Mouse (Mus musculus) NIH3T3 (cell line): ENCODE data around the gene Ddx18.

Source experiments
- DNase-seq: peaks from one replicate; pipeline ENCODE4 v3.0.0-alpha.2; 2012; ENCODE audit warnings: low read depth

The Ddx18 gene

DNA sequence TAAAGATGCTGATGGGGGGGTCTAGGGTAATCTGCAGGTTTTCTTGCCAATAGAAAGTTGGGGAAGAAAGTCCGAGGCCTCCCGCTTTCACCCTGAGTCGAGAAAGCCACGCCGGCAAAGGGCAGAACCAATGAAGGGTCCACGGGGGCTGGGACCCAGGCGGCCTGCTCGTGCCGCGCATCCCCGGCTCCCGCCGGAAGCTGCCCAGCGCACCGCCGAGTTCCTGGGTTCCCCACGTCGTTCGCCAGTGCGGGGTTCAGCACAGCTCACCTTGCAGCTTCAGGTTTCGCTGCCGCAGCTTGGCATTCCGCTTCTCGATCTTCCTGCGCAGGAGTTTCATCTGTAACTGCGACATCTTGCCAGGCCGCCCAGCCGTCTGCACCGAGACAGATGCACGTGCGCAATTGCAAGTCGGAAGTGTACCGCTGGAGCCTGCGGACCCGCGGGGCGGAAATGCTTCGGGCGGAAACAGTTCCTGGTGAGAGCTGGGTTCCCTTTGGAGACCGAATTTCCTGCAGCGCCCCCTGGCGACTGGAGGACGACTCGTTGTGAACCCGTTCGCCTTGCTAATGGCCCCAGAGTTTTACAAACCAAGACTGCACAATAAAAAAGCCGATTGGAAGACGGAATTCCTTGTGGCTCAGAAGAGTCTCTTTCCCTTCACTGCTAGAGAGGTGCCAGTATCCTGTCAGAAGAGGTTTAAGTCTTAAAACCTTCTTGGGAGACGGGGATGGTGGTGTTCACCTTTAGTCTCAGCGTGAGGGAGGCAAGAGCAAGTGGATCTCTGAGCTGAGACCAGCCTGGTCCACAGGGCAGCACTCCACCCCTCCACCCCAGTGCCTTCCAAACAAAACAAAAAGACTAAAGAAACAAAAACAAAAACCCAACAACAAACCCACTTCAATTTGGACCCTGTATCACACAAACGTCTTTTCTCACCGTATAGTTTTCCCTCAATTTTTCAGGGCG lies at the start of gene Ddx18:
TSS of gene Ddx18 (minus strand) at position 469 of the 969 bp plus-strand sequence.
- peak; percentile 99 for DNase-seq

DNA sequence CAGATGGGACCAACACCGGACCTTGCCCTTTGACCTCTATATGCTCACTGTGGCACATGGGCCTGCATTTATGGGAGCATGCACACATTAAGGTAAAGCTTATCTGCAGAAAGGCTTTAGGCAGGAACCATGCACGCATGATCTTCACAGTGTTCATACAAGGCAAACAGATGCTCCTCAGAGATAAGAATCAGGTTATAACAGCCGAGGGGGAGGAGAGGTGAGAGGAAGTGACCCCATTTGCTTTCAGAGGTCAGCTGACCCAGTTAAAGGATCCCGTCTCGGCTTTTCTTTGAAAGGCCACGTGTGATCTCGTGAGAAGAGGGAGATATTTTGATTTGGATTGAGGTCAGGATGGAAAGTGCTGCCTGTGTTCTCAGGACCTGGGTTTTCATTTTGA lies 40.2 kb upstream of the Ddx18 start:
- no peak for DNase-seq

GRCm38 (mm10) chr1:121605118-121605517 lies 37.3 kb upstream of the Ddx18 start:
- peak; percentile 24 for DNase-seq

DNA sequence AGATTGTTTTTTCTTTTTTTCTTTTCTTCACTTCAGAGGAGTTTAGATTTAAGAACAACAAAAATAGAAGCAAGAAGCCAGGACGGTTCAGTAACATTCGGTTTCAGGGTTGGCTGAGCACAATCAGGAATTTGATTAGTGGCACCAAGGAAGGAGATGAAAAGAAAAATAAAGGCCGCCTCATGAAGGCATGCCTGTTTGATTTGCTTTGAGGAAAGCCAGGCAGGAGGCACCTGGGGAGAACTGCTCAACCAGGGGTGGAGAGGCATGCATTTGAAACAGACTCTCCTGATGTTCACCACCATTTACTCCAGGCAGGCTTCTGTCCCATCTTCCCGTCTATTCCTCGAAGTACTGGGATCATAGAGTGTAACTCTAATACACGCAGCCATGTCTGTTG lies 34.1 kb upstream of the Ddx18 start:
- DNase-seq: no peak

DNA sequence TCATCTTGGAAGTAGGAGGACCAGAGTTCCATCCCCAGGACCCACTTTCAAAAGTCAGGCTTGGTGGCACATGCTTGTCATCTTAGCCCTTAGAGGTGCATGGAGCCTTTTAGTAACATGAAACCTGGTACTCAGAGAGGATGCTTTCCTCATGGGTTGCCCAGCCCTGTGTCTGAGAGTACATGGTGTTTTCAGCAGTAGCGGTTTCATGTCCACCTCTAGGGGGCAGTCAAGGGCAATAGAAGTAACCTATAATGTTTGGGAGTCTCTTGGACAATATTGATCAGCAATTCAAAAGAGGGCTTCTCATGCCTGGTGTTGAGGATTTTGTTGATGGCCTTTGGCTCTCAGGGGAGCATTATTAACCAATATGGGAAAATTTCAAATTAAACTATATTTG lies 33.3 kb upstream of the Ddx18 start:
- peak; percentile 67 for DNase-seq

GRCm38 (mm10) chr1:121598421-121598820 lies 30.6 kb upstream of the Ddx18 start:
- no peak for DNase-seq

DNA sequence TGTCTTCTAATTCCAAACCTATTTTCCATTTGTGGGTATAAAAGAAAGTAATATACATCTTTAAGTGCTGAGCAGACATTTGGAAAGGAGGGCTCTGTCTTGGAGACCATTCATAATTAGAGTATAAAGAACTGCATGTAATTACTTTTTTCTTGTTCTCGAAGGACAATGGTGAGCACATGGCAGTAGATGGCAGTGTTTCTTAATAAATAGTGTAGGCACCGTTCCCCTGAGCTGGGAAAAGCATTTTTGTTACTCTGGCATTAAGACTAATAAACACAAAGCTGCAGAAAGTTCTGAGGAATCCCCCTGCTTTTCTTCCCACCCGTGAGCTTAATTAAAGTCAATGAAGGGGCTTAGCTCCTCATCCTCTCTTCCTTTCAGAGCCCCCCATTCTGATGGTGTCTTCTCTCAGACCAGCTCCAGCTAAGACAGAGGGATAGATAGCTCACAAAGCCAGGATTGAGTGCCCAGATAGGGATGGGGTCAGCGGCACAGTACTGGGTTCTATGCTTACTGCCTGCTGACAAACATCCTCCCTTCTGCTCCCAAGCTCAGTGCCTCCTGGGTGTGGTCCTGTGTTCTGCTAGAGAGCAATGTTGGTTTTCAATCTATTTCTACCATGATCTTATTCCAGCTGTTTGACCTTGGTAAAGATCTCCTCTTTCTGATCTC lies 29.3 kb upstream of the Ddx18 start:
- DNase-seq: peak; percentile 53

DNA sequence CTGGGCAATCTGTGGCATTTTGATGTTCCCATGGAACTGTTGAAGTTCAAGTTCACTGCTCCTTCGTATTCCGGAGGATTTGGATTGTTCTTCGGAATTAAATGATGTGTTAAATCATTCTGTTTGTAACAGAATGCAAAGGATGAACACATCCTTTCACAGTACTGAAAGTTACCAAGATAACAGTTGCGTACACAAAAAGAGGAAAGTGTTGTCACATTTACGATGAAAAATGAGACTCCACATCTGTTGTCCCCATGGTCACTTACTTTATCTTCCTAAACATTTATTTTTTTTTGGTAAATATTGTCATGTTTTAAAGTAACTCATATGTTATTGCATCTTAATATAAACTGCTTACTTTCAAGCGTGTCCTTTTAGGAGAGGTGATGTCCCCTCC lies 17.0 kb upstream of the Ddx18 start:
- DNase-seq: no peak

DNA sequence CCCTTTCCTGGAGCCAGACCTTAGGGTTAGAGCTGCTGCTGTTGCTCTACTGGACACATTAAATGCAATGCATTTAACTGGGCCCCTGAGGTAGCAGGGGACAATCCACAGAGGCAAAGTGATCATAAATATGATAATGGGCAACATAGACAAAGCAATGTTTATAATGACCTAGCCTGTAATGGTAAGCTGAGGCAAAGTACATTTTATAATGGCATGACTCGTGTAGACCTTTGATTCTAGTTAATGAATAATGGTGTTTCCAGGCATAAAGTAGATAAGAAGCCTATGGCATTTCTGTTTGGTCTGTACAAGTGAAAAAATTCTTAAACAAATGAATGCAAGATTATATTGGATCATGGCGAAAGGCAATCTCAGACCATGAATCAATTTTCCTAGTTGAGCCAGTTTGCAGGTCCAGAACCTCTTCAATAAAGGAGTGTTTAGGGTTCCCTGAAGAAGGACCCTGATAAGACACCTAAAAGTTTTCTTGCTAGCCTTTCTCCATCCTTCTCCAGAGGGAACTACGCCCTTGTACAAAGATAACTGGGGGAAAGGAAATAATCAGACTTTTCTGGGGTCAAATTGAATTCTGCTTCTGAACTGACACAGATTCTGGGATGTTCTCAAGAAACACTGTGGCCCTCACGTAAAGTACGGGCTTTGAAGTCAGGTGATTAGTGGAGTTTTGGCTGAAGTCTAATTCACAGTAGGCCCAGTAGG lies 13.5 kb upstream of the Ddx18 start:
- DNase-seq: no peak

- no peak for DNase-seq
Observed at GRCm38 (mm10) chr1:121577491-121577890, 9.7 kb upstream of the Ddx18 start.

- DNase-seq: no peak
Observed at GRCm38 (mm10) chr1:121570522-121570921, 2.7 kb upstream of the Ddx18 start.

DNA sequence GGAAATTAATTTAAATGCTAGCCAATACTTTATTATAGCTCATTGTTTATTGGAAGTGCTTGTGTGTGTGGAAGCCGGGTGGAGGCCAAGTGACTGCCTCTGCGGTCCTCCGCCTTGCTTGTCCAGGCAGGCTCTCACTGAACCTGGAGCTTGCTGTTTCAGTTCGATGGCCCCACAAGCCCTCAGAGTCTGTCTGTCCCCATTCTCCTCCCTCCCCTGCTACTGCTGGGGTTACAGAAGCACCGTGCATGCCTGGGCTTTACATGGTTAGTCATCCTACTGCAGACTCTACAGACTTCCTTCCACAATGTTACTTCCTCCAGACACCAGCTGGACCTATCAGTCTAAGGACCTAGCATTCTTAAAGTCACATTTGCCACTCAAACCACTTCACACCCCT lies 9.9 kb downstream of the Ddx18 start:
- no peak for DNase-seq

- DNase-seq: no peak
Observed at GRCm38 (mm10) chr1:121551457-121551835, 16.3 kb downstream of the Ddx18 start.

GRCm38 (mm10) chr1:121550801-121551456 lies 16.9 kb downstream of the Ddx18 start:
- no peak for DNase-seq

DNA sequence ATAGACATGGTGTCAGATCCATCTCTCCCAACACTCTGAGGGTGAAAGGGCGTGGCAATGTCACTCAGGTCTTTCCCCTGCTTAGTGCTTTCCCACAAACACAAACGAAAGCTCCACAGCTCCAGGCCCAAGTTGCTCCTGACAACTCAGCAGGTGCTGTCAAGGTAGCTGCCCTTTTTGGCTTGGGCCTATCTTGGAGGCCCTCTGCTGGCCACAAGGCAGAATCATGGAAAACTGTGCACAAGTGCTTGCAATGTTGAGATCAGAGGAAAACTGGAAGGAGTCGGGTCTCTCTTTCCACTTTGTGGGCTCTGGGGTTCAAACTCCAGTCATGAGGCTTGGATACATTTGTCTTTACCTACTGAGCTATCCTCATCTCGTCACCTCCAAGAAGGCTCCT lies 18.3 kb downstream of the Ddx18 start:
- DNase-seq: peak; percentile 17

- DNase-seq: no peak
Observed at GRCm38 (mm10) chr1:121548667-121549066, 19.1 kb downstream of the Ddx18 start.

- DNase-seq: no peak
Observed at GRCm38 (mm10) chr1:121546844-121547243, 20.9 kb downstream of the Ddx18 start.

GRCm38 (mm10) chr1:121540361-121540760 lies 27.4 kb downstream of the Ddx18 start:
- DNase-seq: no peak

GRCm38 (mm10) chr1:121531439-121531838 lies 36.4 kb downstream of the Ddx18 start:
- no peak for DNase-seq

- no peak for DNase-seq
Observed at GRCm38 (mm10) chr1:121529286-121529685, 38.5 kb downstream of the Ddx18 start.

- peak; percentile 5 for DNase-seq
Observed at GRCm38 (mm10) chr1:121528399-121528720, 39.4 kb downstream of the Ddx18 start, which contains the start of gene Htr5b. Gene Htr5b, minus strand, starts transcription at chr1:121528465.
